Mouse (Mus musculus) bone marrow macrophage, adult 2 months (primary cell): ENCODE measurements around the gene E330034G19Rik.

Experiments used
- CTCF ChIP-seq: IDR thresholded peaks from 2 replicates; pipeline ENCODE4 v1.5.1; 2012; ENCODE audit warnings: low read depth, mild to moderate bottlenecking, low read length, moderate library complexity
- POLR2A ChIP-seq: IDR thresholded peaks from 2 replicates; pipeline ENCODE4 v1.6.1; 2012; ENCODE audit warnings: mild to moderate bottlenecking, low read depth, low read length, borderline replicate concordance

GRCm38 (mm10) chr14:24245177-24246081, 47.6 kb upstream of the E330034G19Rik start, which contains the start of gene Dlg5:
- TF ChIP-seq POLR2A (no peak), CTCF (no peak)
